Mouse (Mus musculus) liver, embryonic 18 days (tissue): ENCODE results near the gene Olfr167. TPM values are rescaled to one million over a fixed set of nuclear protein-coding genes. Genes with fewer than 3 reads are reported as not detected.

Experiments used
- polyA plus RNA-seq: library from polyadenylated mRNA; depleted of rRNA; stranded (reverse); fragments of >200 nt; gene quantifications from 2 replicates; pipeline ENCODE4 v1.2.3, GENCODE M21; 2012; rRNA removed

Olfr167 gene
- polyA plus RNA-seq = not detected in 2 replicates

DNA sequence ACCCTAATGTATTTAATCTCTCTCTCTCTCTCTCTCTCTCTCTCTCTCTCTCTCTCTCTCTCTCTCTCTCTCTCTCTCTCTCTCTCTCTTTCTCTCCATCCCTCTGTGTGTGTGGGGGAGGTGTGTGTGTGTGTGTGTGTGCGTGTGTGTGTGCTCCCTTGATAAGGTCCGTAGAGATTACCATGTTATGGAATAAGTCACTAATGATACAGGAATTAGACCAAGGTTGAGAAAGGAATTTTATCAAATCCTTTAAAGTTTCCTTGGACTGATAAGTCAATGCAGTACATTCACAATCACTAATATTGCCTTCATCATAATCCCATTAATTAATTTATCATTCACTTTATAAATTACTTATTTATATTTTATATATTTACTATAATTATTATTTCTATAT is at the start of gene Olfr167:
Olfr167 (minus strand) TSS at position 101 of the 400 bp plus-strand sequence.

DNA sequence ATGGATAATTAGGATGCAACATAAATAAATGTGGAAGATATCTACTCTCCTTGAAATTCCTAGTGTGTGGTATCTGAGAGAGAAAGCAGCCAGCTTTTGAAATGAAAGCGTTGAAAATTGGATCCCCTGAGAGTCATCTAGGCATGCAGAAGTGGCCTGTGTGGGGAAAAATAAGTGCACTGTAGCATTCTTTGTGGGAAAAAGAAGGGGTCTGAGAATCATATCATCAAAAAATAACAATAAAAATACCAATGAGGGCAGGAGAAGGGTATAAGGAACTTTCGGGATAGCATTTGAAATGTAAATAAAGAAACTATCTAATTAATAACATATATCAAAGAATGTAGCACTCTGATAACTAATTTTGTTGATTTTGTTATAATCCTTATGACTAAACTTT is 49.6 kb upstream of the Olfr167 start, which contains the start of gene Olfr169:
Olfr169 (minus strand) TSS at position 101 of the 400 bp plus-strand sequence.

GRCm38 (mm10) chr16:19535455-19535854 is 13.4 kb upstream of the Olfr167 start, which contains the start of gene Olfr168:
TSS of gene Olfr168 (minus strand) at chr16:19535555.

GRCm38 (mm10) chr16:19483394-19483793 is 38.7 kb downstream of the Olfr167 start, which contains the start of gene Olfr166:
TSS of gene Olfr166 (plus strand) at chr16:19483694.

Other genes starting within 250 kb of the Olfr167 start
- not detected in 2 replicates for gene Olfr164, start 208.2 kb downstream of the Olfr167 start, polyA plus RNA-seq
- not detected in 2 replicates for gene Olfr165, start 99.1 kb downstream of the Olfr167 start, polyA plus RNA-seq
- not detected in 2 replicates for gene Olfr166, start 38.6 kb downstream of the Olfr167 start, polyA plus RNA-seq
- gene Olfr168, start 13.3 kb upstream of the Olfr167 start, polyA plus RNA-seq = not detected in 2 replicates
- not detected in 2 replicates for gene Olfr169, start 49.5 kb upstream of the Olfr167 start, polyA plus RNA-seq
- not detected in 2 replicates for gene Olfr170, start 89.6 kb upstream of the Olfr167 start, polyA plus RNA-seq
- not detected in 2 replicates for gene Olfr171, start 107.7 kb upstream of the Olfr167 start, polyA plus RNA-seq
- gene Lamp3, start 184.1 kb upstream of the Olfr167 start, polyA plus RNA-seq = not detected in 2 replicates
- 0.20 and 0.26 TPM in 2 replicates for gene B3gnt5, start 237.9 kb upstream of the Olfr167 start, polyA plus RNA-seq